Mouse (Mus musculus): ENCODE results near the gene Ankrd22.
"Not testable (repeated sequence)": the region's sequence is repeated elsewhere in the genome, so short reads cannot be mapped to it uniquely, and the experiment has no call there.

The Ankrd22 gene

GRCm38 (mm10) chr19:34165891-34166290 lies at the start of gene Ankrd22:
Ankrd22 (minus strand) TSS chr19:34166053.
- DNase-seq (ENCODE audit: low spot score in 2 of 2) = peak; percentile 36 to 80

GRCm38 (mm10) chr19:34214136-34214535 lies 48.3 kb upstream of the Ankrd22 start:
- no peak for DNase-seq (ENCODE audit: low spot score in 2 of 2)

GRCm38 (mm10) chr19:34213251-34213645 lies 47.4 kb upstream of the Ankrd22 start:
- no peak for DNase-seq (ENCODE audit: low spot score in 2 of 2)

GRCm38 (mm10) chr19:34212489-34213250 lies 46.8 kb upstream of the Ankrd22 start:
- DNase-seq (ENCODE audit: low spot score in 2 of 2) = no peak

GRCm38 (mm10) chr19:34210841-34211240 lies 45.0 kb upstream of the Ankrd22 start:
- no peak for DNase-seq (ENCODE audit: low spot score in 2 of 2)

GRCm38 (mm10) chr19:34209930-34210581 lies 44.2 kb upstream of the Ankrd22 start:
- DNase-seq (ENCODE audit: low spot score in 2 of 2) = no peak

- no peak for DNase-seq (ENCODE audit: low spot score in 2 of 2)
Observed at GRCm38 (mm10) chr19:34209031-34209430, 43.2 kb upstream of the Ankrd22 start.

GRCm38 (mm10) chr19:34206760-34207440 lies 41.0 kb upstream of the Ankrd22 start:
- peak in 1 of 2 experiments; percentile 17 for DNase-seq (ENCODE audit: low spot score in 2 of 2)

- DNase-seq (ENCODE audit: low spot score in 2 of 2) = not testable (repeated sequence)
Observed at GRCm38 (mm10) chr19:34206128-34206527, 40.3 kb upstream of the Ankrd22 start.

GRCm38 (mm10) chr19:34202668-34203067 lies 36.8 kb upstream of the Ankrd22 start:
- no peak for DNase-seq (ENCODE audit: low spot score in 2 of 2)

GRCm38 (mm10) chr19:34199488-34199887 lies 33.6 kb upstream of the Ankrd22 start:
- no peak for DNase-seq (ENCODE audit: low spot score in 2 of 2)

- DNase-seq (ENCODE audit: low spot score in 2 of 2) = no peak
Observed at GRCm38 (mm10) chr19:34198901-34199300, 33.0 kb upstream of the Ankrd22 start.

GRCm38 (mm10) chr19:34198066-34198465 lies 32.2 kb upstream of the Ankrd22 start:
- DNase-seq (ENCODE audit: low spot score in 2 of 2) = no peak

GRCm38 (mm10) chr19:34195031-34195430 lies 29.2 kb upstream of the Ankrd22 start:
- no peak for DNase-seq (ENCODE audit: low spot score in 2 of 2)

- no peak for DNase-seq (ENCODE audit: low spot score in 2 of 2)
Observed at GRCm38 (mm10) chr19:34194132-34194745, 28.4 kb upstream of the Ankrd22 start.

GRCm38 (mm10) chr19:34193683-34194082 lies 27.8 kb upstream of the Ankrd22 start:
- DNase-seq (ENCODE audit: low spot score in 2 of 2) = no peak

GRCm38 (mm10) chr19:34193149-34193548 lies 27.3 kb upstream of the Ankrd22 start:
- DNase-seq (ENCODE audit: low spot score in 2 of 2) = no peak

GRCm38 (mm10) chr19:34192008-34192963 lies 26.4 kb upstream of the Ankrd22 start, which contains the start of gene Stambpl1:
Stambpl1 (plus strand) TSS chr19:34192229.
- DNase-seq (ENCODE audit: low spot score in 2 of 2) = peak; percentile 64

- no peak for DNase-seq (ENCODE audit: low spot score in 2 of 2)
Observed at GRCm38 (mm10) chr19:34191645-34192007, 25.8 kb upstream of the Ankrd22 start.

GRCm38 (mm10) chr19:34186845-34187244 lies 21.0 kb upstream of the Ankrd22 start:
- DNase-seq (ENCODE audit: low spot score in 2 of 2) = no peak

- no peak for DNase-seq (ENCODE audit: low spot score in 2 of 2)
Observed at GRCm38 (mm10) chr19:34182490-34182889, 16.6 kb upstream of the Ankrd22 start.
